Mouse (Mus musculus) kidney, embryonic 14.5 days (tissue): ENCODE measurements around the gene Slc43a2. TPM values are rescaled to one million over a fixed set of nuclear protein-coding genes. Genes with fewer than 3 reads are reported as not detected.

ENCODE experiments used
- ATAC-seq: fragments of 200-750 bp; cut with Nextera tagmentation; 2 replicates; pipeline ENCODE4 v1.8.0; 2017; ENCODE audit warnings: moderate number of reproducible peaks, mild to moderate bottlenecking, moderate TSS enrichment, moderate library complexity; ENCODE audit not compliant: low FRiP score, low TSS enrichment
- H3K27ac ChIP-seq: fragments of 300-500 bp; sonication (generic); 2 replicates; pipeline ENCODE4 v1.5.1; 2014; ENCODE audit warnings: low read depth, mild to moderate bottlenecking, low read length, moderate library complexity, mixed read lengths
- H3K27me3 ChIP-seq: fragments of 300-500 bp; sonication (generic); 2 replicates; pipeline ENCODE4 v1.6.1; 2014; ENCODE audit warnings: mild to moderate bottlenecking, low read length; ENCODE audit not compliant: control insufficient read depth, insufficient read depth
- H3K36me3 ChIP-seq: fragments of 300-500 bp; sonication (generic); 2 replicates; pipeline ENCODE4 v1.6.1; 2014; ENCODE audit warnings: low read length, mixed read lengths; ENCODE audit not compliant: control insufficient read depth, insufficient read depth
- H3K4me1 ChIP-seq: fragments of 300-500 bp; sonication (generic); 2 replicates; pipeline ENCODE4 v1.6.1; 2014; ENCODE audit warnings: low read length, mixed read lengths; ENCODE audit not compliant: control insufficient read depth, insufficient read depth
- H3K4me2 ChIP-seq: fragments of 300-500 bp; sonication (generic); replicated peaks from 2 replicates; pipeline ENCODE4 v1.6.1; 2014; ENCODE audit warnings: low read depth, mild to moderate bottlenecking, low read length
- H3K4me3 ChIP-seq: fragments of 300-500 bp; sonication (generic); 2 replicates; pipeline ENCODE4 v1.5.1; 2014; ENCODE audit warnings: mild to moderate bottlenecking, low read length
- H3K9ac ChIP-seq: fragments of 300-500 bp; sonication (generic); 2 replicates; pipeline ENCODE4 v1.6.1; 2014; ENCODE audit warnings: low read depth, mild to moderate bottlenecking, low read length, moderate library complexity
- H3K9me3 ChIP-seq: fragments of 300-500 bp; sonication (generic); 2 replicates; pipeline ENCODE4 v1.6.1; 2016; ENCODE audit warnings: low read length; ENCODE audit not compliant: control insufficient read depth
- WGBS: fragments of 180-500 bp; shearing (Covaris S2); extraction: QIAGEN DNeasy Blood & Tissue Kit; methylation state at CpG from one replicate; pipeline ENCODE4 v1.1.7; 2014; 5-methylcytosine and 5-hydroxymethylcytosine counted together
- polyA plus RNA-seq: library from polyadenylated mRNA; unstranded; fragments of >200 nt; fragmentation: Nextera tagmentation; extraction: Ambion mirVana; gene quantifications from 2 replicates; pipeline ENCODE4 v1.2.1, GENCODE M21; 2014

The Slc43a2 gene
- polyA plus RNA-seq, 1 experiment from 2014 or later = 6.0 TPM

DNA sequence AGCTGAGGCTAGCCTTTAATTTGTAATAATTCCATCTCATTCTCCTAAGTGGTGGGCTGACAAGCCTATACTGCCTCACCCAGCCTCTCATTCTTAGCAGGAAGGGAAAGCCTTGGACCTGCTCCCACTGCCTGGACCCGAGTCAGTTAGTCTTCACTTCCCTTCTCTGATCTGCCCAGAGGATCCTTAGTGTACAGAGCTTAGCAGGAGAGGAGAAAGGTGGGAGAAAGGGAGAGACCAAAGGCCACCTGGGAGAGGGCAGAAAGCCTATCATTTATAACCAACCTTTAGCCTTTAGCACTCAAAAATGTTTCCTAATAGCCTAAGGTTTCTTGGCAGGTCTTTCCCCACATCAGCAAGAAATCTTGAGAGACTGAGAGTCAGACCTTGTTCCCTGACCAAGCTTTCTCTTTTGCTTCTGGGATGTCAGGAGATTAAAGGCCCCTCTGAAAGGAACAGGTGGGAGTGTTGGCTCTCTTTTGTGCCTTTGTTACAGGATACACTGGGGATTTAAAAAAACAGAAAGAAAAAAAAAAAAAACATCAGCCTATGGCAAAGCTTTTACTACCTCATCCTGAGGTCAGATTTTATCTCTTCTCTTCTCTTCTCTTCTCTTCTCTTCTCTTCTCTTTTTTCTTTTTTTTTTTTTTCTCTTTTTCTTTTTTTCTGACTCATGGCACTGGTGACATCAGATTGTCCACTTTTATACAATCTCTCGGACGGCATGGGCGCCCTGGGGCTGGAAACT is 3.0 kb downstream of the Slc43a2 start:
- Histone ChIP-seq H3K27me3 (no peaks in the 10 kb centered on the region), H3K27ac (no peak overlapping the region), H3K9ac (no peak overlapping the region), H3K4me3 (no peak overlapping the region), H3K4me1 (peaks cover 29% of the 10 kb centered on the region), H3K4me2 (no peak overlapping the region), H3K9me3 (no peaks in the 10 kb centered on the region), H3K36me3 (no peaks in the 10 kb centered on the region)
- ATAC-seq = no peak
- WGBS = 30% methylated on average over 4 of the region's 4 CpGs

DNA sequence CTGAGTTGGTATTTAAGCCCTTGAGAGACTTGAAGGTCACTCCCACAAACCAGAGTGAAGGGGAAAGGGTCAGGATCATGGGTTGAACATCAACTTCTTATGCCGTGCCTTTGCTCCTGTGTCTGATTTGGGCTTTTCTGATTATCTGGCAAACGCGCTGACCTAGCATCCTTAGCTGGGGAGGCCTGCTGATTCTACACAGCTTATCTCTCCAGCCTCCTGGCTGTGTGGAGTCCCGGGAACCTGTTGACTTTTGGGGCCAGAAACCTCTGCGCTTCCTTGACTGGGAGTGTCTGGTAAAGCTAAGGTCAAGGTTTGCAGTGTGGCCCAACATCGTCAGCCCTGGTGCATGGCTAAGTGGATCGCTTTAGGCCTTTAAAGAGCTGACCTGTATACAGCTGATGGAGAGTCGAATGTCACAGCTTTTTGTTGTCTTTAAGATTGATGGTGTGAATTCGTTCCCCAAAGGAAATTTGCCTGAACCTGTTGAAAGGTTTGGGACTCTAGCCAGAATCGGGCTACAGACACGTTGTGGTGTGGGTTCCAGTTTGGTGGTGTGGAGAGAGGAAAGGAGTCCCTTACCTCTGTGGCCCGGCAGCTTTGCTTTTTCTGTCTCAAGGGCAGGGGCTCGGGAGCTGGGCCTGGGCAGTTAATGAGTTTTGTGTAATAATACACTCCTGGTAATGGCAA is 3.8 kb downstream of the Slc43a2 start:
- H3K27ac ChIP-seq = 0 out of 2 replicates have a peak overlapping the region, but pooled peaks have one; percentile 6
- H3K9me3 ChIP-seq = no peaks in the 10 kb centered on the region
- H3K9ac ChIP-seq = no peak overlapping the region
- H3K4me1 ChIP-seq = peaks cover 29% of the 10 kb centered on the region
- H3K27me3 ChIP-seq = no peaks in the 10 kb centered on the region
- 19% methylated on average over 13 of the region's 13 CpGs for WGBS
- H3K36me3 ChIP-seq = no peaks in the 10 kb centered on the region
- no peak for ATAC-seq
- H3K4me2 ChIP-seq = no peak overlapping the region; the same call in 1 of the 2 replicates
- H3K4me3 ChIP-seq = no peak overlapping the region

DNA sequence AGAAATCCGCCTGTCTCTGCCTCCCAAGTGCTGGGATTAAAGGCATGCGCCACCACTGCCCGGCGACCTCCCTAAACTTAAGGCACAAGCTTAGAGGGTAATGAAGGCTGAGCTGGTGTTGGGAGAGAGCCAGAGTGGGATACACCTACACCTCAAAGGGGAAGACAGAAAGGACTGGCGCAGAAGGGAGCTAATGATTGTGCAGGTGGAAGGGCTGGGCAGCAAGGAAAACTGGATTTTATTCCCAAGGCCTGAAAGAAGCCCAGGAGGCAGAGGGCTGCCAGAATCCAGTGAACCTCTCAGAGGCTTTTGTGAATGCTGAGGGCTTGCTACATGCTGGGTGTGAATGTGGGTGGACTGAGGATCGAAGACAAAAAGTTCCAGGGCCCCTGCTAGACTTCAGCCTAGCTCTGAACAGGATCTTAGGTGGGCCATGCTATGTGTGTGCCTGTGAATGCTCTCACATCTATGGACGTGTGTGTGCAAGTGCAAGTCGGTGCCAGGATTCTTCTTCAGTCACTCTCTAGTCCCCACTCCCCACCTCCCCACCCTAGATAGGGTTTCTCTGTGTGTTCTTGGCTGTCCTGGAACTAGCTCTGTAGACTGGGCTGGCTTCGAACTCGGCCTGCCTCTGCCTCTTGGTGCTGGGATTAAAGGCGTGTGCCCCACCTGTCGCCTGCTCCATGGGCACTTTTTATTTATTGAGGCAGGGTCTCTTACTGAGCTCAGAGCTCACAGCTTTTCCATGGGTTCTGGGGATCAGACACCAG is 4.9 kb downstream of the Slc43a2 start:
- Histone ChIP-seq H3K9ac (no peak overlapping the region), H3K27ac (no peak overlapping the region), H3K4me2 (no peak overlapping the region), H3K36me3 (no peaks in the 10 kb centered on the region), H3K4me1 (peaks cover 29% of the 10 kb centered on the region), H3K27me3 (no peaks in the 10 kb centered on the region), H3K4me3 (no peak overlapping the region), H3K9me3 (no peaks in the 10 kb centered on the region)
- 94% methylated on average over 12 of the region's 12 CpGs for WGBS
- ATAC-seq = no peak

DNA sequence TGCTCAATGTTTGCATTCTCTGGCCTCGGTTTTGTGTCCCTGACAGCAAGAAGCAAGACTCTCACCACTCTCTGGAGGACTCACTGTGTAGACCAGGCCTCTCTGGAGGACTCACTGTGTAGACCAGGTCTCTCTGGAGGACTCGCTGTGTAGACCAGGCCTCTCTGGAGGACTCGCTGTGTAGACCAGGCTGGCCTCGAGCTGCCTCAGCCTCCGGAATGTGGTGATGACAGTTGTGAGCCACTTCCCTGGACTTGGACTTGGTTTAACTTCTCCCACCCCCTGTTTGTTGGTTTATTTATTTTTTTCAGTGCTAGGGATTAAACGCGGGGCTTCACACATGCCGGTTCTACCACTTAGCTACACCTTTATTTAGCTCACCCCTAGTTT is 5.5 kb downstream of the Slc43a2 start:
- no peaks in the 10 kb centered on the region for H3K9me3 ChIP-seq
- no peaks in the 10 kb centered on the region for H3K27me3 ChIP-seq
- no peak overlapping the region for H3K4me2 ChIP-seq
- no peaks in the 10 kb centered on the region for H3K36me3 ChIP-seq
- WGBS = 92% methylated on average over 8 of the region's 8 CpGs
- no peak overlapping the region for H3K27ac ChIP-seq
- no peak overlapping the region for H3K4me3 ChIP-seq
- H3K9ac ChIP-seq = no peak overlapping the region
- no peak for ATAC-seq
- peaks cover 29% of the 10 kb centered on the region for H3K4me1 ChIP-seq

GRCm38 (mm10) chr11:75537491-75538183 is 6.1 kb downstream of the Slc43a2 start:
- no peak overlapping the region for H3K4me3 ChIP-seq
- no peak overlapping the region for H3K4me2 ChIP-seq
- WGBS = 54% methylated on average over 11 of the region's 11 CpGs
- H3K9ac ChIP-seq = no peak overlapping the region
- ATAC-seq = peak; percentile 39
- no peaks in the 10 kb centered on the region for H3K27me3 ChIP-seq
- no peaks in the 10 kb centered on the region for H3K36me3 ChIP-seq
- peak overlapping the region; percentile 62; the same call in 1 of the 2 replicates for H3K27ac ChIP-seq
- H3K9me3 ChIP-seq = no peaks in the 10 kb centered on the region
- H3K4me1 ChIP-seq = peaks cover 23% of the 10 kb centered on the region

DNA sequence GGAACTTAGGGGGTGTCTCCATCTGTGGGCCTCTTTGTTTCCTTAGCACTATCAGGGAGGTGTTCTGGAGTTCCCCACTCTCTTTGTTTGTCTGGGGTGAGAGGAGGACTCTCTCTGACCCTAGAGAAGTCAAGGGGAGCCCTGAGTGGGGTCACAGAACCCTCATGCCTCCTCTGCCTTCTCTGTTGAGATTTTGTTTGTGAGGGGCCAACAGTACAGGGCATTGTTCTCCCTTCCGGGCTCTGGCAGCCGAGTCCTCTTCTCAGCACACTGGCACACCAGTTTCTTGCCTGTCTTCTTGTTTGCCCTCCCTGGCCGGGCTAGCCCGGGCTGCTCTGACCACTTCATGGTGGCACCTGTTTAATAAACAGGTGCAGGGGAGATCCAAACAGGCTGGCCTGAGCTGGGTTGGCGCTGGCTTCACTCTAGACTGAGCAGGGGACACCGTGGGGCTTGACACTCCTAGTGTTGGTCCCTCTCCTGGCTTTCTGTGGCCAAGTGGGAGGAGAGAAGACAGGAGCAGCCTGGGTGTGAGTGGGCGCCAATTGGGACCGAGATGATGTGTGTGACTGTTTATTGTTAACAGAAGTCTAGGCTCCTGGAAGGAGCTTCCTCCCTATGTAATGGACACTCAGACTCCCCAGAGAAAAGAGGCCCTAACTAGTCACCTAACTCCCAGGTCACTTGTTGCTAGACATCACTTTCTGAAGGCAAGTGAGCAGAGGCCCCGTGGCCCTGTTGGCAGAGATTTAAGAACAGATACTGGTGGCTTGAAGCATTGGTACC is 6.9 kb downstream of the Slc43a2 start:
- no peaks in the 10 kb centered on the region for H3K36me3 ChIP-seq
- no peak overlapping the region for H3K9ac ChIP-seq
- no peaks in the 10 kb centered on the region for H3K27me3 ChIP-seq
- WGBS = 57% methylated on average over 9 of the region's 9 CpGs
- H3K9me3 ChIP-seq = no peaks in the 10 kb centered on the region
- peak overlapping the region; percentile 62; the same call in 1 of the 2 replicates for H3K27ac ChIP-seq
- peaks cover 23% of the 10 kb centered on the region for H3K4me1 ChIP-seq
- ATAC-seq = peak; percentile 22; the same call in 1 of the 2 replicates
- H3K4me2 ChIP-seq = no peak overlapping the region
- no peak overlapping the region for H3K4me3 ChIP-seq

DNA sequence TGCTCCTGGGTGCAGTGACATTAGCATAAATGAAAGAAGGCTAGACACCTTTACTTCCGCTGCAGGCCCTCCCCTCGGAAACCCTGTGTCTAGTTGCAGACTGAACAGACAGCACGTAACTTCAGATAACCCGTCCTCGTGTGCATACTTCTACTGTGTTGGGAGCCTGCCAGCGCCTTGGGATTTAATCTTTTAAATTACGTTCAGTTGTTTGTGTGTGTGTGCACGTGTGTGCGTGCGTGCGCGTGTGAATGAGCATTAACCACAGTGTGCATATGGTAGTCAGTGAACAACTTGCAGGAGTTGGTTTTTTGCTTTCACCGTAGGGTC is 7.4 kb downstream of the Slc43a2 start:
- Histone ChIP-seq H3K4me2 (no peak overlapping the region), H3K4me1 (peaks cover 23% of the 10 kb centered on the region), H3K4me3 (no peak overlapping the region), H3K9ac (no peak overlapping the region), H3K9me3 (no peaks in the 10 kb centered on the region), H3K36me3 (no peaks in the 10 kb centered on the region), H3K27me3 (no peaks in the 10 kb centered on the region), H3K27ac (no peak overlapping the region)
- 80% methylated on average over 13 of the region's 13 CpGs for WGBS
- ATAC-seq = no peak

- Histone ChIP-seq H3K4me2 (no peak overlapping the region), H3K9ac (no peak overlapping the region), H3K36me3 (no peaks in the 10 kb centered on the region), H3K27ac (no peak overlapping the region), H3K27me3 (no peaks in the 10 kb centered on the region), H3K4me3 (no peak overlapping the region), H3K9me3 (no peaks in the 10 kb centered on the region), H3K4me1 (peaks cover 15% of the 10 kb centered on the region)
- WGBS = 72% methylated on average over 8 of the region's 8 CpGs
- ATAC-seq = no peak
These were observed 8.7 kb downstream of the Slc43a2 start for GRCm38 (mm10) chr11:75540209-75540608.
